ENCODE assay signal across 13 mouse cellular contexts in genomic region chr14:55392390-55392789, GRCm38 (mm10).
A peak's percentile ranks its signal among the peaks of the same experiment; 100 is the strongest.
DNase-seq lines count a peak whose midpoint lies in the region; ATAC-seq and TF ChIP-seq lines count a peak whose summit lies in the region.
"Had no signal": no experiment of that assay in that cellular context is flagged by ENCODE, and none has a peak within 500 bp of the region (broad histone marks: within the 10 kb centered on the region; RNA-seq: fewer than 3 reads in every experiment).

No protein-coding gene starts in this region.

- no peaks in the 10 kb centered on the region for H3K4me1 ChIP-seq in kidney, embryonic 16.5 days (ENCODE audit: insufficient read depth, low read length)
- H3K4me1 ChIP-seq in liver, embryonic 14.5 days (replicated peaks; ENCODE audit: control insufficient read depth in 2 of 2, insufficient read depth in 2 of 2, low read length in 1 of 2): peaks cover 0 to 12% of the 10 kb centered on the region in 2 experiments; a peak in 2 of 4 replicates
- H3K4me1 ChIP-seq in intestine, postnatal 0 days (replicated peaks; ENCODE audit: control insufficient read depth, insufficient read depth, low read length): no peaks in the 10 kb centered on the region
- H3K4me1 ChIP-seq: neural tube, embryonic 13.5 days had no signal

- no peak overlapping the region for H3K9ac ChIP-seq in kidney, embryonic 16.5 days (replicated peaks; ENCODE audit: low read length)
- no peak overlapping the region for H3K9ac ChIP-seq in liver, embryonic 14.5 days (replicated peaks)
- no peak overlapping the region for H3K9ac ChIP-seq in intestine, postnatal 0 days (ENCODE audit: low read depth, low read length)
- H3K9ac ChIP-seq: neural tube, embryonic 13.5 days had no signal

- ATAC-seq in kidney, embryonic 16.5 days (ENCODE audit: low FRiP score, low TSS enrichment): peak; percentile 46; the same call in 1 of the 2 replicates
- ATAC-seq in liver, embryonic 14.5 days (ENCODE audit: insufficient read depth): peak; percentile 61; the same call in 1 of the 2 replicates
- ATAC-seq in intestine, postnatal 0 days: no peak
- ATAC-seq: forebrain, embryonic 14.5 days had no signal

- DNase-seq in kidney, postnatal 14 days: no peak
- DNase-seq in T-cell, adult 2 months (ENCODE audit: low spot score): peak; percentile 46
- peak; percentile 19 to 31 (median 20) for DNase-seq in liver, embryonic 14.5 days (ENCODE audit: low read depth in 3 of 3, low spot score in 3 of 3)
- DNase-seq in thymus, postnatal 0 days (ENCODE audit: low spot score): peak; percentile 31
- no peak for DNase-seq in gastrocnemius, adult 8-10 months (ENCODE audit: low spot score in 2 of 2)
- DNase-seq in cerebellum, adult 8-10 months: no peak
- DNase-seq: kidney, postnatal 10 days had no signal

- H3K4me3 ChIP-seq in kidney, embryonic 16.5 days (ENCODE audit: low read length): no peak overlapping the region
- H3K4me3 ChIP-seq in liver, embryonic 14.5 days (ENCODE audit: insufficient read depth in 1 of 2, low read depth in 2 of 2, low read length in 2 of 2): no peak overlapping the region
- H3K4me3 ChIP-seq in intestine, postnatal 0 days (ENCODE audit: low read depth, low read length): no peak overlapping the region
- H3K4me3 ChIP-seq: left cerebral cortex, adult 2 months; neural tube, embryonic 13.5 days had no signal

- H3K4me2 ChIP-seq in kidney, embryonic 16.5 days (replicated peaks; ENCODE audit: low read depth, low read length): no peak overlapping the region
- H3K4me2 ChIP-seq in liver, embryonic 14.5 days (ENCODE audit: low read depth): no peak overlapping the region
- H3K4me2 ChIP-seq in intestine, postnatal 0 days (replicated peaks; ENCODE audit: low read depth): no peak overlapping the region
- H3K4me2 ChIP-seq: neural tube, embryonic 13.5 days had no signal

- H3K27ac ChIP-seq in kidney, embryonic 16.5 days (ENCODE audit: low read length): no peak overlapping the region
- no peak overlapping the region for H3K27ac ChIP-seq in liver, embryonic 14.5 days
- H3K27ac ChIP-seq in intestine, postnatal 0 days (ENCODE audit: low read depth, low read length): no peak overlapping the region
- H3K27ac ChIP-seq: left cerebral cortex, adult 2 months; macrophage; neural tube, embryonic 13.5 days had no signal

- H3K36me3 ChIP-seq in kidney, embryonic 16.5 days (ENCODE audit: insufficient read depth, low read length): no peaks in the 10 kb centered on the region
- H3K36me3 ChIP-seq in liver, embryonic 14.5 days (replicated peaks; ENCODE audit: control insufficient read depth, insufficient read depth, low read depth): no peaks in the 10 kb centered on the region
- H3K36me3 ChIP-seq in intestine, postnatal 0 days (ENCODE audit: control insufficient read depth, insufficient read depth): no peaks in the 10 kb centered on the region
- H3K36me3 ChIP-seq: neural tube, embryonic 13.5 days had no signal

- H3K27me3 ChIP-seq in kidney, embryonic 16.5 days (ENCODE audit: insufficient read depth, low read length): no peaks in the 10 kb centered on the region
- H3K27me3 ChIP-seq in liver, embryonic 14.5 days (ENCODE audit: control insufficient read depth, insufficient read depth, low read length): no peaks in the 10 kb centered on the region
- no peaks in the 10 kb centered on the region for H3K27me3 ChIP-seq in intestine, postnatal 0 days (replicated peaks; ENCODE audit: control insufficient read depth, insufficient read depth, low read length)
- H3K27me3 ChIP-seq: neural tube, embryonic 13.5 days had no signal

- WGBS in kidney, embryonic 16.5 days: 77% methylated on average over 6 of the region's 6 CpGs
- 9% methylated on average over 6 of the region's 6 CpGs for WGBS in liver, embryonic 14.5 days (ENCODE audit: insufficient replicate concordance)
- WGBS in intestine, postnatal 0 days: 65% methylated on average over 6 of the region's 6 CpGs

- TF ChIP-seq CTCF in liver, embryonic 14.5 days (IDR thresholded peaks at IDR 0.05; ENCODE audit: low read depth): no peak
- TF ChIP-seq CTCF in intestine, postnatal 0 days (IDR thresholded peaks at IDR 0.05; ENCODE audit: low read depth): no peak

- H3K9me3 ChIP-seq in kidney, embryonic 16.5 days (ENCODE audit: low read length): no peaks in the 10 kb centered on the region
- no peaks in the 10 kb centered on the region for H3K9me3 ChIP-seq in liver, embryonic 14.5 days (ENCODE audit: control insufficient read depth, low read length)
- H3K9me3 ChIP-seq in intestine, postnatal 0 days (ENCODE audit: control insufficient read depth): no peaks in the 10 kb centered on the region
- H3K9me3 ChIP-seq: neural tube, embryonic 13.5 days had no signal

- TF ChIP-seq EP300 in liver, embryonic 14.5 days (IDR thresholded peaks at IDR 0.05; ENCODE audit: low read depth): no peak

Comparison
In these comparisons a context has a peak if more than half of its experiments do, and no peak if none do; other contexts are left out.
1. DNase-seq: peak in T-cell, adult 2 months (single experiment), liver, embryonic 14.5 days (3 of 3) and thymus, postnatal 0 days (single experiment); none in kidney, postnatal 14 days (single experiment), gastrocnemius, adult 8-10 months (0 of 2) and cerebellum, adult 8-10 months (single experiment).